Mouse (Mus musculus) forebrain, postnatal 0 days (tissue): ENCODE measurements around the gene Grem2. TPM values are rescaled to one million over a fixed set of nuclear protein-coding genes. Genes with fewer than 3 reads are reported as not detected.

Experiments
- ATAC-seq: fragments of 200-750 bp; cut with Nextera tagmentation; 2 replicates; pipeline ENCODE4 v1.8.0; 2017; ENCODE audit warnings: mild to moderate bottlenecking, moderate library complexity
- DNase-seq: peaks from one replicate; pipeline ENCODE4 v3.0.0-alpha.2; 2015
- H3K27ac ChIP-seq: fragments of 300-500 bp; sonication (generic); 2 replicates; pipeline ENCODE4 v1.5.1; 2014; ENCODE audit warnings: low read depth, mild to moderate bottlenecking, antibody characterized with exemption, low read length, moderate library complexity, mixed read lengths
- H3K27me3 ChIP-seq: fragments of 300-500 bp; sonication (generic); 2 replicates; pipeline ENCODE4 v1.6.1; 2014; ENCODE audit warnings: mild to moderate bottlenecking, low read length, mixed read lengths; ENCODE audit not compliant: insufficient read depth
- H3K36me3 ChIP-seq: fragments of 300-500 bp; sonication (generic); 2 replicates; pipeline ENCODE4 v1.6.1; 2014; ENCODE audit warnings: mild to moderate bottlenecking, moderate library complexity; ENCODE audit not compliant: insufficient read depth
- H3K4me1 ChIP-seq: fragments of 300-500 bp; sonication (generic); 2 replicates; pipeline ENCODE4 v1.6.1; 2014; ENCODE audit warnings: antibody characterized with exemption; ENCODE audit not compliant: insufficient read depth
- H3K4me2 ChIP-seq: fragments of 300-500 bp; sonication (generic); 2 replicates; pipeline ENCODE4 v1.6.1; 2014; ENCODE audit warnings: low read depth, mild to moderate bottlenecking, moderate library complexity
- H3K4me3 ChIP-seq: fragments of 300-500 bp; sonication (generic); 2 replicates; pipeline ENCODE4 v1.5.1; 2014; ENCODE audit warnings: low read depth, low read length, mixed read lengths
- H3K9ac ChIP-seq: fragments of 300-500 bp; sonication (generic); 2 replicates; pipeline ENCODE4 v1.6.1; 2014; ENCODE audit warnings: mild to moderate bottlenecking
- H3K9me3 ChIP-seq: fragments of 300-500 bp; sonication (generic); 2 replicates; pipeline ENCODE4 v1.6.1; 2016; ENCODE audit warnings: low read length
- CTCF ChIP-seq: sonication (generic); IDR thresholded peaks from 2 replicates; pipeline ENCODE4 v1.5.1; 2016; ENCODE audit warnings: antibody characterized with exemption, control low read depth, low read depth
- WGBS: fragments of 180-500 bp; shearing (Covaris S2); extraction: QIAGEN DNeasy Blood & Tissue Kit; methylation state at CpG from one replicate; pipeline ENCODE4 v1.1.7; 2014; 5-methylcytosine and 5-hydroxymethylcytosine counted together
- polyA plus RNA-seq: library from polyadenylated mRNA; unstranded; fragments of >200 nt; fragmentation: Nextera tagmentation; extraction: Ambion mirVana; gene quantifications from 2 replicates; pipeline ENCODE4 v1.2.1, GENCODE M21; 2015
- total RNA-seq: library from RNA; depleted of rRNA; stranded (reverse); fragments of >200 nt; gene quantifications from 2 replicates; pipeline ENCODE4 v1.2.3, GENCODE M21; 2014

Grem2 gene
- total and polyA plus RNA-seq, 2 experiments from 2014 or later: 2.9 to 13.9 TPM

GRCm38 (mm10) chr1:174882496-174882895 is 39.1 kb downstream of the Grem2 start:
- Histone ChIP-seq H3K9me3 (no peaks in the 10 kb centered on the region), H3K27ac (no peak overlapping the region), H3K4me1 (no peaks in the 10 kb centered on the region), H3K27me3 (no peaks in the 10 kb centered on the region), H3K4me2 (no peak overlapping the region), H3K4me3 (no peak overlapping the region), H3K9ac (no peak overlapping the region), H3K36me3 (no peaks in the 10 kb centered on the region)
- no peak for TF ChIP-seq CTCF
- 92% methylated on average over 1 of the region's 1 CpGs for WGBS
- ATAC-seq: no peak
- no peak for DNase-seq

GRCm38 (mm10) chr1:174875173-174875572 is 46.4 kb downstream of the Grem2 start:
- no peak overlapping the region for H3K27ac ChIP-seq
- ATAC-seq: no peak
- no peak overlapping the region for H3K9ac ChIP-seq
- no peaks in the 10 kb centered on the region for H3K36me3 ChIP-seq
- TF ChIP-seq CTCF: no peak
- 86% methylated on average over 4 of the region's 4 CpGs for WGBS
- no peaks in the 10 kb centered on the region for H3K4me1 ChIP-seq
- DNase-seq: no peak
- H3K9me3 ChIP-seq: no peaks in the 10 kb centered on the region
- no peaks in the 10 kb centered on the region for H3K27me3 ChIP-seq
- no peak overlapping the region for H3K4me2 ChIP-seq
- H3K4me3 ChIP-seq: no peak overlapping the region

DNA sequence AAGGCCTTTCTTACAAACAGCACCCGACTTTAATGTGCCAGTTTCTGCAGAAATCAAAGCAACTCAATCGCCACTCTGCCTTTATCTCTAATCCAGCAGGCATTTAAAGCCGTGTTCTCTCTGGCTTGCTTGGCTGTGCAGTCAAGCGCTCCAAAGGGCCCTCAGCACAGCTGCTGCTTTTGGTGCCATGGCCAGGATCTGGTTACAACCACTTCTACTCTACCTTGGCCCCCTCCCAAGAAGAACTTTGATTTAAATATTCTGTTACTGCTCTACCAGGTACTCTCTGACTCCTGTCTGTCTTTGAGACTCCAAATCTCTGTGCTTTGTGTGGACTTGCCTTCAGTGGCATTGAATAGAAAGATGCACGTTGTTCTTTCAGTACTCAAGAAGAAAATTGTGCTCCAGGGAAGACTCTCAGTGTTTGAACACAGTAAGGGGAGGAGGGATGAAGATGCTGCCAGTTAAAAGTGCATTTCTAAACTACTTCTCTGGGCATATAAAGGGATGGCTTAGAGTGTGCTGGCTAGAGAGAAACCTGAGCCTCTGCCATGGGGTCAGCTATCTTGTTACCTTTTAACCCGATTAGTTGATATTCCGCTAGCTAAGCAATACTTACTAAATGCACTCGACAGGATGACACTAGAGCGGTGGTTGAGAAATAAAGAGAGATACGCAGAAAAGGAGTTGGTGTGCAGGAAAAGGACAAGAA is 61.1 kb downstream of the Grem2 start:
- no peak for TF ChIP-seq CTCF
- Histone ChIP-seq H3K9ac (no peak overlapping the region), H3K4me3 (no peak overlapping the region), H3K9me3 (no peaks in the 10 kb centered on the region), H3K4me2 (no peak overlapping the region), H3K36me3 (no peaks in the 10 kb centered on the region), H3K27me3 (no peaks in the 10 kb centered on the region), H3K27ac (no peak overlapping the region), H3K4me1 (no peaks in the 10 kb centered on the region)
- WGBS: 67% methylated on average over 10 of the region's 10 CpGs
- DNase-seq: no peak
- no peak for ATAC-seq

- H3K4me2 ChIP-seq: no peak overlapping the region
- no peak for DNase-seq
- H3K36me3 ChIP-seq: no peaks in the 10 kb centered on the region
- H3K9me3 ChIP-seq: no peaks in the 10 kb centered on the region
- no peaks in the 10 kb centered on the region for H3K27me3 ChIP-seq
- ATAC-seq: no peak
- no peak for TF ChIP-seq CTCF
- no peak overlapping the region for H3K4me3 ChIP-seq
- H3K27ac ChIP-seq: no peak overlapping the region
- H3K4me1 ChIP-seq: no peaks in the 10 kb centered on the region
- no peak overlapping the region for H3K9ac ChIP-seq
- WGBS: 73% methylated on average over 2 of the region's 2 CpGs
Observed at GRCm38 (mm10) chr1:174856188-174856587, 65.4 kb downstream of the Grem2 start.

DNA sequence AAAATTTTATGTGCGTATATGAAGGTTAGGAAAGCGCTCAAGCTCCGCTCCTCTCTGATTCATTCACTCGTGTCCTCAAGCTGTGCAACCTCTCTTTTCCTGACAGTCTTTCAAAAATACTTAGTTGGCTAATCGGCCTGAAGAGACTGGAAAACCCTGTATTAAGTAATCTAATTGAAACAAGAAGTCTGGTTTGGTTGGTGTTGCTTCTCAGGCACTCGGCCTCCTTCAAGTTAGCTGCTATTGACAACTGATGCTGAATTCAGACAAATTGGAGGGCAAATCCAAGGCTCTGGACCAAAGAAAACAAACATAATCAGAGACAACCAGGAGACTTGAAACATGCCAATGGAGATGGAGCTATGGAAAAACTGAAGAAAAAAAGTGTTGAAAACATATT is 76.8 kb downstream of the Grem2 start:
- H3K27ac ChIP-seq: no peak overlapping the region
- H3K9ac ChIP-seq: no peak overlapping the region
- H3K27me3 ChIP-seq: no peaks in the 10 kb centered on the region
- TF ChIP-seq CTCF: no peak
- no peak for ATAC-seq
- 87% methylated on average over 6 of the region's 6 CpGs for WGBS
- no peaks in the 10 kb centered on the region for H3K4me1 ChIP-seq
- H3K4me2 ChIP-seq: no peak overlapping the region
- H3K4me3 ChIP-seq: no peak overlapping the region
- no peak for DNase-seq
- no peaks in the 10 kb centered on the region for H3K9me3 ChIP-seq
- no peaks in the 10 kb centered on the region for H3K36me3 ChIP-seq

DNA sequence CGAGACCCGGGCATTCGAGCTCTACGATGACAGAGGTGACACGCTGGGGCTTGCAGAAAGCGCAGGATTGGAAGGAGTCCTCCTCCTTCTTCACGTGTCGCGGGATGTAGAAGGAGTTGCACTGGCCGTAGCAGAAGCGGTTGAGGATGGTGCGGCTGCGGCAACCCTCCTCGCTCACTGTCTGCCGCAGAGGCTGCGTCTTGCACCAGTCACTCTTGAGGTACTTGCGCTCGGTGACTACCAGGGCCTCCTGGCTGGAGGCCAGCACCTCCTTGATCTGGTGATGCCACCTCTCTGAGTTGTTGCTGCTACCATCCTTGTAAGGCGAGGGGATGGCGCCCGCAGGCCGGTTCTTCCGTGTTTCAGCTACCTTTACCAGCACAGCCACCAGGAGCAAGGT is 84.8 kb downstream of the Grem2 start:
- ATAC-seq: no peak

DNA sequence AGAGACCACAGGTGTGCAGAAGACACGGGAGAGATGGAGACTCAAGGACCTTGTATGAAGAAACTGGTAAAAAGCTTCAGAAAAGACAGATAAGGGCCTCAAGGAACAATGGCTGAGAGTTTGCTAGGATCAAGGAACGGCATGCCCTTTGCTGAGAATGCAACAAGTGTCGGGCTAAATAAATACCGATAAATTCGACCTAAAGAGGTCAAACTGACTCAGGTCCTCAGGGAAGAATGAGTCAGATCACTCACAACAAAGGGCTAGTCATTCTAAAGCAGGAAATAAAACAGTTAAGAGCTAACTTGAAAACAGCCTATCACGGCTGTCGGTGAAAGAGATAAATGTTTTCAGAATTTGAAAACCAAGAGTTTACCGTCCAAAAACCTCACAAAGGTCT is 95.1 kb downstream of the Grem2 start:
- no peak overlapping the region for H3K4me2 ChIP-seq
- H3K27me3 ChIP-seq: no peaks in the 10 kb centered on the region
- H3K27ac ChIP-seq: no peak overlapping the region
- no peak for DNase-seq
- H3K4me1 ChIP-seq: no peaks in the 10 kb centered on the region
- no peak for ATAC-seq
- 65% methylated on average over 8 of the region's 8 CpGs for WGBS
- H3K9ac ChIP-seq: no peak overlapping the region
- H3K4me3 ChIP-seq: no peak overlapping the region
- no peaks in the 10 kb centered on the region for H3K9me3 ChIP-seq
- no peaks in the 10 kb centered on the region for H3K36me3 ChIP-seq
- no peak for TF ChIP-seq CTCF

More for the DNA sequence above, 84.8 kb downstream of the Grem2 start:
- H3K27ac ChIP-seq: no peak overlapping the region
- TF ChIP-seq CTCF: no peak
- no peaks in the 10 kb centered on the region for H3K27me3 ChIP-seq
- H3K9ac ChIP-seq: no peak overlapping the region
- no peak overlapping the region for H3K4me3 ChIP-seq
- H3K4me2 ChIP-seq: no peak overlapping the region
- no peak for DNase-seq
- no peaks in the 10 kb centered on the region for H3K9me3 ChIP-seq
- 94% methylated on average over 23 of the region's 23 CpGs for WGBS
- H3K36me3 ChIP-seq: no peaks in the 10 kb centered on the region
- H3K4me1 ChIP-seq: no peaks in the 10 kb centered on the region
